Mouse (Mus musculus): Measurements from ENCODE around the gene Srrd.

GRCm38 (mm10) chr5:112300112-112300511, 42.7 kb downstream of the Srrd start:
- TF ChIP-seq POLR2A (IDR thresholded peaks at IDR 0.05; ENCODE audit: insufficient read depth, low read depth, low read length) (no peak), CTCF (IDR thresholded peaks at IDR 0.05; ENCODE audit: insufficient read depth, low read depth, low read length) (no peak)

Measured in olfactory bulb, adult 2 months (tissue).